Mouse (Mus musculus) left cerebral cortex, adult 8-10 months (tissue): ENCODE measurements around the gene Diaph3. TPM values are rescaled to one million over a fixed set of nuclear protein-coding genes. Genes with fewer than 3 reads are reported as not detected.
A peak's percentile ranks its signal among the peaks of the same experiment; 100 is the strongest.

Experiments used
- DNase-seq, 2 experiments: peaks; one replicate each; pipeline ENCODE4 v3.0.0; 2022; ENCODE audit warnings: low spot score in 2 of 2
- total RNA-seq, 4 experiments: library from RNA; stranded (reverse); gene quantifications; 2 replicates each; pipeline ENCODE4 v1.2.4; 2022

The Diaph3 gene
- total RNA-seq, 4 experiments from 2014 or later: 2.0 to 3.5 (median 2.7) TPM

DNA sequence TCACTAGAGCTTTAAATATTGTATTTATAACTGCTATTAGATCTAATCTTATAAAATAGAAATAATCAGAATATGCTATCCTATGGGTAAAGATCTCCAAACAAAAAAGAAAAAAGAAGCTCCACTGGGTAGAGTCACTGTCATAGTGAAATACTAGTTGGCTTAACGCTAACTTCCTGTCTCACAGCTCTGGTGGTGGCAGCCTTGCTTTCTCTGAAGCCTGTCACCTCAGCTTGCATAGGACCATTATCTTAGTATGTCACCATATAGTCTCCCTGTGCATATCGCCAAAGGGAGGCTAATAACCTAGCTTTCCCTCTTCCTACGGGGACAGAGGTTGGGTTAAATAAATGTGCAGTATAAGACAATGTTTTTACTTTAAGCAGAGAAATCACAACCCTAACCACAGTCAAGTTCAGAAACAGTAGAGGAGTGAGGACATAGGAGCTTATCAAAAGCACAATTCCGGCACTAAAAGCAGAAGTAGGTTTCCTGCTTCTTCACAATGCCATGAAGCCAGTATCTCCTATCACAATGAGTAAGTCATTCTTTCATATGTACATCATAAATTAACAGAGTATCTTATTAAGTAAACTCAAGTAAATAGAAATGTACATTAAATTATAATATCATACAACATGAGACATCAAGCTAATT, 293.8 kb downstream of the Diaph3 start:
- no peak for DNase-seq

DNA sequence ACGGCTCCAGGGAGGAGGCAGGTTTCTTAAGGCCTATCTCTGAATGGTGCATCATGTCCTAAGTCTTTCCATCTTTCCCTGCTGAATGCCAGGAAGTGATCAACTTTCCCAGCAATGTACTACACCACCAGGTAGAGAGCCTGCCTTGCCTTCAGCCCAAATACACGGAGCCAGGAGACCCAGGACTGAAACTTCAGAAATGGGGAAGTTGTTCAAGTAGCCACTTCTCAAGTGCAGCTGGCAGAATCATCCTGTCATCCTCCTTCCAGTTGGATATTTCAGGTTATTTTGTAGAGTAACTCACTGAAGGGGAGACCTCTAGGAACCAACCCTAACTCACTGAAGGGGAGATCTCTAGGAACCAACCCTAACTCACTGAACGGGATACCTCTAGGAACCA, 297.0 kb downstream of the Diaph3 start:
- DNase-seq: no peak

DNA sequence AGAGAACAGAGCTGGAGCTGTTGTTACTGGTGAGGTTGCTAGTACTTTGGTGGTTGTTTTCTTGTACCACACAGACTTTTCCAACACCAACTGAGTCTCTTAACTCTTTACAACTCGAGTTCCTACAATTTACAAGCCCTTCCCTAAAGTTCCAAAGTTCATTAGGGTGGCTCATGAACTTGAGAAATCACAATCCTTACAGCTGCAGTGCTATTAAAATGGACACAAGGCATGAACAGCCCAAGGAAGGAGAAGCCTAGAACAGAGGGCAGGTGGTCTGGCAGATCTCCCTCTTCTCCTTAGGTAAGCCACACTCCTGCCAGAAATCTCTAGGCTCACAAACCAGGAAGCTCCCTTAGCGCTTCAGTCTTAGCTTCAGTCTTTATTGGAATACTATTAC, 303.4 kb downstream of the Diaph3 start:
- DNase-seq: no peak

DNA sequence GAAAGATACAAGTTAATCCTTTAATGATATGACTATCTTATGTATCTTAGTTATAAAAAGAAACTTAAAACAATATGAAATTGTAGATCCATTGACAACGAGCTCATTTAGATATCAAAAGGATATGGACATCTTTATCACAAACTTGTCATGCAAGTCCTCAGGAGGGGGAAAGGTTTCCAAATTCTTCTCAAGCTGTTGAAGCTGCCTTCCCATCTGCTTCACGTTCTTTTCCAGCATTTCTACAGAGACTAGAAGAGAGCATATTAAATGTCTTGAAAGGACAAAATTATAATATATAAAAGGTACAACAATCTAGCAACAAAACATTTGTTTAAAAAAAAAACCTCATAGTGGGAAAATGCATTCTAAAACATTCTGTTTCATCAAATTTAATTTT, 306.2 kb downstream of the Diaph3 start:
- no peak for DNase-seq

DNA sequence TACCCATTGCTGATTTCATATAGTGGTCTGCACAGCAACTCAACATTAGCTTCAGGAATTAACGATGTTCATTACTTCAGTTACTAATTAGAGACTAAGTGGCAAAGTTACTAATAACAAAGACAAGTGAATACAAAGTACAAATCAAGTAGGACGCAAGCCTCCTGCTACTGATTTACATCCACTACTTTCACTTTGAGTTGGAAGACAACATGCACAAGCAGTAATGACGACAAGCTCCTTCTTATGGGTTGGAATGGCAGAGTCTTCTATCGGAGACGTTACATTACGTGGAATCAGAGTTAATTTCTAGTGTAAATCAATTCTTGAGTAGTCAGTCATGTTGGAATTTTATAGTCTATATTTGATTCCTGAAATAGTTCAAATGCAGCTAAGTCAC, 306.8 kb downstream of the Diaph3 start:
- DNase-seq: no peak

DNA sequence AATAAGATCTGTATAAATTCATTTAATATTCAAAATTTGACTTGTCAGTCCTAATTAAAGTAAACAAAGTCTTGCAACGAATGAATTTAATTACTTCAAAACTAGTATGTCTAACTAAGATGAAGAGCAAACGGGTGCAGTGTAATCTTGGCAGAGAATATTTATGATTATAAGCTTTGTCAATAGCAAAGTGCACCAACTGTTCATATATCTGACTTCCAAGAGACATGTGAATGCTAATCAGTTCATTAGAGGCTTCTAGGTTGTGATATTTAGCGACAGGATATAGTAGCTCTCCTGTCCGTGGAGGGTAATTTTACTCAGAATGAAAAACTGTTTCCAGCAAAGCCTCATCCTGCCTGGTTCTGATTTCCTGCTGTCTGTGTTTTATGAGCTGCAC, 308.0 kb downstream of the Diaph3 start:
- no peak for DNase-seq

DNA sequence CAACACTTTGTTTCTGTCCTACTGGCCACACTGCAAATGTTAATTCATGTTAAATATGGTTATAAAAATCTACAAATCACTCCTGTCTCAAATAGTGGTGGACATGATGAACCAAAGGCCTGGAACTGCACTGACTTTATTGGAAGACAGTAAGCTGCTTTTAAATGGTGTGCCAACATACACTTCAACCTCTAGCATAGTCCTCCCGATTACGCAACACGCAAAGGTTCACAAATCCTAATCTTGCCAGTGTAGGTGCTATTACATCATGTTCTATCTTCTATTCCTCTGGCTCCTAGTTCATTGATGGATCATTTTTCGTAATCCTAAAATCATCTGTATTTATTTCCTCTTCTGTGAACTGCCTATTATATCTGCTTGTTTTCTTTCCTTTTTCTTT, 324.8 kb downstream of the Diaph3 start:
- no peak for DNase-seq

DNA sequence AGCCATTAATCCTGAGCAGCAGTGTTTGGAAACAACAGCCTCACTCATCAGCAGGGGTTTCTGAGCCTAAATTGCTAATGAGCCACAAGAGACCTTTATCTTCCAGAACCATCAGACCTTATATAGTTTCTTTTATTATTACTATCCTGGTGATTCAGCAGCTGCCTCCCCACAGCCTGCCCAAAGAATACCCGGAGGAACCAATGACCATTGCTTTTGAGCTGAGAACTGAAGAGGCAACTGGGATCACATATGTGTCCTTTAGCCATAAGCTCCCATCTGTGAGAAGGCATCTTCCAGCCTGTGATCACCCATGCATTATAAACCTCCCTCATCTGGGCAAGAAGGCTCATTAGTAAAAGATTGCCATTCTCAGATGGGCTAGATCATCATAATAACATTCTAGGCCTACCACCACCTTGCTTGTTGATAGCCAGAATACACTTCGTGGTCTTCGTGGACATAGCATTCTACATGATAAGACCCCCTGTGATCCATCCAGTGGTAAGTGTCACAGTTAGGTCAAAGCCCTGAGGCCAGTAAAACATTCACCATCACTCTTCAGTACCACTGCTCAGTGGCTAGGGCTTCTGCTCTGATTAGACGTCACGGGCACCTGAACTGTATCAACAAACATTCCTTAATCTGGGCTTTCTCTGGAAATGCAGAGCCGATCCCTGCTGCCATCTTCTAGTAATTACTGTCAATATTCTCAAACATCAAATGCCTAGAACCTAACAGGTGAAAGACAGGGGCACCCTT, 352.0 kb downstream of the Diaph3 start:
- no peak for DNase-seq

DNA sequence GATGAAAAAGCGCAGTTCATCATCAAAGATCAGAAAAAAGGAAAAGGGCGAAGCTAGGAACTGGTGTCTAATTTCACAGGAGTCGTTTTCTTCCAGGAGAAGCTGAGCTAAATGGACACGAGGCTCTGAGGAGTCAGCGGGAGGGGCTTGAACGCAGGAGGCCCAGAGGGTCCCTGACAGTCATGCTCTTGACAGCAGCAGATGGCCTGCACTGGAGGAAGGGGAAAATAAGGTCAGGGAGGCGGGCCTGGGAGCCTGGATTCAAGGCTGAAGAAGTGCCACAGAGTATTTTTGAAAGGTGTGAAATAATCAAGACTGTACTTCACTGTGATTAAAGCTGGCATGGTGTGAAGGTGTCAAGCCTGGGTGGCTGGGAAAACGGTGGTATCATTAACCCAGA, 354.2 kb downstream of the Diaph3 start:
- no peak for DNase-seq

DNA sequence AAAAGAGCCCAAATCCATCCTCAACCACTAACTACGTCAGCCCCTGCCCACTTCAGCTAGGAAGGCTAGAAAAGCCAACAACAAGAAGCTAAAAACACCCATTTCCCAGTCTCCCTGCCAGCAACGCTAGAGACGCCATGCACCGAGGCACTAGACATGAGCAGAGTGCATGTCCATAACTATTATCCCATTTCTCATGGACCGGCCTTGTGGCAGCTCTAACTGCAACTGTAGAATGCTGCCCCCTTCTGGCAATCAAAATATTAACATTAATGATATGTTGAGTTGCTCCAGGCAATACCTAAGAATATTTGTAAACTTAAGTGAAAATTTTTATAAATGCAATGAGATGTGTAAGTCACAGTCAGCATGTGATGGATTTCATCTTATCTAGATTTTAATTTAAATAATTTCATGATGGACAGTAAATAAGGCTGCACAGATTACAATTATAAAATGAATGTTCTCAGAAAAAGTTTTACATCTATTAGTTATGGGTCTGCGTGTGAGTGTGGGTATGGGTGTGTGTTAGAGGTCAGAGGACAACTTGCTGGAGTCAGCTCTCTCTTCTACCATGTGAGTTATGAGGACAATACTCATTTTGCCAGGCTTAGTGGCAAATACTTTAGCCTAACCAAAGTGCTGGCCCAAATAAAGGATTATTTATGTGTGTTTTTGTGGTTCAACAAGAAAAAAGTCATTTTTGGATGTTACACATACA, 359.3 kb downstream of the Diaph3 start:
- no peak for DNase-seq

DNA sequence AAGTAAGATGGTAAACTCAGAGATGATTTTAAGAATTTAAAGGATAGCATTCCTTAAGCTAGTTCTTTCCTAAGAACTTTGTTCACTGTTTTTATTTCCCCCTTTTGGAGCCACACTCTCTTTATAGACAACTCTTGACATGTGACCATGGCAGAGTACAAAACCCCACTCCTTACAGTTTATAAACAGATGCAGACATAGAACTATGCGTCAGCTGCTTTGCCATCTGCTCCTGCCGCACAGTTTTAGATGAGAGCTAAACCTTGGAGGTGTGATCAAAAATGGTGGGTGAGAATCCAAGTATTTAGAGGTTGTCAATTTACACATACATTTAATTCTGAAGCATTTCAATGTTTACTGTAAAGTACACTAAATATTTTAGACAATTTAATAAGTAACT, 367.7 kb downstream of the Diaph3 start:
- peak in 1 of 2 experiments; percentile 46 for DNase-seq

DNA sequence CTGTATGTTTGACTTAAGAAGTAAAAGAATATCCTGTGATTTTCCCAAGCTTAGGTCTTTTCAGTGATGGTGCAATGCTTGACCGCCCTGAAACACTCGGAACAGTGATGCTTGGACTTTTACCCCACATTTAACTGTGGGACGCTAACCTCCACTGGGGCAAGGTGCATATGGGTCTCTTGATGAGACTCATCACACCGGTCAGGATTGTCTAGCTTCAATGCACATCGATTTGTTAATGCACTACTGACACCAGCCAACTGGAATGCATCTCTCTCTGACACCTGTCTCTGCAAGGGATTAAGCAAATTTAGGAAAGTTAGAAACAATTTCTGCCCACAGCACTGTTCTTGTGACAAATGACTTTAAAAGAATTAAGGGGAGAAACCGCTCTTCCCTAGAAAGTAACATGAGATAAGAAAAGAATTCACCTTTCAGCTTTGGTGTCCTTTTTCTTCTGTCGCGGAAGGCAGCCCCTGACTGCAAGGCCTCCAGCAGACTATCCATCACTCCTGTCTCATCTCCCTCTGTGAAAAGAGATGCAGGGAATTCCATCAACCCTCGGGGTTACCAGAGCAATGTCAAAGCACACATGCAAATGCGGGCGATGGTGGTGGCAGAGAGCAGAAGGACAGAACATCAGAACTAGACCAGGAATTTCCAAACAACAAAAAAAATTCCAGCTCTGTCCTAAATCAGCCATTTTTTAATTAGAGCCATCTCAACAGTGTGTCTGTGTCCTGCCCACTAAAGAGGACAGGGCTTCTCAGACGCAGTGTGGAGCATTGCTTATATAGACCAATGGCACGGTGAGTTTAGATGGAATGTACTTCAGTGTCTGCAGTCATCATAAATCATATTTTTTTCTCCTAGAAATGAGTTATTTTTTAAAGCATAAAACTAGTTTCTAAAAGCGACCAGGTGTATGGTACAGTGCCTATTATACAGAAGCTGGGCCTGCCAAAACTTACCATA, 368.6 kb downstream of the Diaph3 start:
- no peak for DNase-seq

DNA sequence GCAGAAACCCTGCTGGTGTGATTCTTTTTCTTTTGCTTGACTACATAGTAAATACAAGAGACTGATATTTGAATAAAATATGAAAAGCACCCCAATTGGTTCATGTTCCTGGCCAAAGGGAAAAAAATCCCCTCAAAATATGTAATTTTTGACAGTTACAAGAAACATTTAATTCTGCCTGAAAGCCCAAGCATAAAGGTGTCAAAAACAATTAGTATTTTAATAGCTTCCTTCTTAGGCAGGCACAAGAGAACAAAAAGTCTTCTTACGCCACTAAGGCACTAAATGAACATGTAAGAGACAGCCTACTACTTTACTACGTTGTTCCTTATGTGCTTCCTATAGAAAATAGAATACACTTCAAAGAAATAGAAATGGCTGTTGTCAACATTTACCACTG, 376.7 kb downstream of the Diaph3 start:
- DNase-seq: no peak

DNA sequence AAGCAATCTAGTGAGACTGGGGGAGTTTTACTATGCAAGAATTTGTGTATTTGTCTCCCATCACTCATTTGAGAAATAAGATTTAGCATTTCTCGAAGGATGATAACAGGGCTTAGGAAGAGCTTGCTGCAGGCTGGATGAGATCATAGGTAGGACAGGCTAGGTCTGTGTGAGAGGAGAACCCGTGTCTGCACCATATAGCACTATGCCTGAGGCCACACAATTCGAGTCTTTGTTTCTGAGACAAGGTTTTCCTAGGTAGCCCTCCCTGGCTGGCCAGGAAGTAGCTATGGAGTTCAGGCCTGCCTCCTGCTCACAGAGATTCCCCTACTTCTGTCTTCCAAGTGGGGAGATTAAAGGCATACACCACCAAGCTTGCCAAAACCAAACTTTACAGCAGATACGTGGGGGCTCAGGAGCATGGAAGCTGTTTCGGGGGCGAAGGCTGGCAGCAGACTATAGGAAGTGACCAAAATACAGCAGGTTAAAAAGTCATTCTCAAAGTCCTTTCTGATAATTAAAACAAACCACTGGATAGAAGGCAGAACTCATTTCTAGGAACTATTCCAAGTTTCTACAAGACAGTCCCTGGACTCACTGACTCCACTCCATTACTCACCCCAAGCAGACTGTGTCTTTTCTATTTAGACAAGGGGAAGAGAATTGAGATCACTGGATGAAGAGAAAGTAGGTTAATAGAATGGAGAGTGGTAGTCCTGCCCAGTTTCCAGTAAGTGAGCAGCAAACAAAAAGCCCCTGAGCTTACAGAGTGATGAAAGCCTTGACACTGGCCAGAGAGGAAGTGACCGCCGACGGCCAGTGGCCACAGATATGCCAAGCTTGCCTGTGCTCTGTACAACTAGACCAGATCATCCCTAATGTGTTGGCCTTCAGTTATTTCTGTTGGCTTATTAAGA, 383.2 kb downstream of the Diaph3 start:
- no peak for DNase-seq

DNA sequence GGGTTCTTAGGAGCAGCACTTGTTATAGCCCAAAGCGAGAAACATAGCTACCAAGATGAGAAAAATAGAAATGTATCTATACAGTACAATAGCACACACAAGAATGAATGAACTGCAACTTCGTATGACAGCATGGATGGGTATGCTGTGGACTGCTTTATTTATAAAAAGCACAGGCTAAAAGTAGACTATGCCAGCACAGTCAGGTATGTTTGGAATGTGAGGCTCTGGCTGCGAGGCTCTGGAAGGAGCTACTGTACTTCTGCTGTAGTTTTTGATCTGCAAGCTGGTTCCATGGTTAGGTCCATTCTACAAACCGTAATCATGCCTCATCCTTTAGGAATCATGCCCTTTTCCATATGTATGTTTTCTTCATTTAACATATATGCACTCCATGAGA, 383.9 kb downstream of the Diaph3 start:
- DNase-seq: no peak

DNA sequence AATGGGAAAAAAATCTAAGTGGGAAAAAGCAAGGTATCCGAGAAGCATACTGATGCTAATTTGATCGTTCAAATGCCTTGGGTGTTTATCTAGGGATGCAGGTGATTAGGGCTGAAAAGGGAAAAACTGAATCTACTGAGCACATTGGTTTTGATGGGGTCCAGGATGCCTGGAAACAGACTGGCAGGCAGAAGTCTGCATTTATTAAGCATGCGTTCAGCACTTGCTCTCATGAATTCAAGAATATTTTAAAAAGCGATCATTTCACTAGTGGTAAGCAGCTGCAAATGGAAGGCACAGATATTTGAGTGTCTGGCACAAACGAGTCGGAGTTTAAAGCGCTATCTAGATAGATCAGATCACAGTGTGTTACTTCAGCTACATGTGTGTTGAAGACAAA, 390.7 kb downstream of the Diaph3 start:
- no peak for DNase-seq

DNA sequence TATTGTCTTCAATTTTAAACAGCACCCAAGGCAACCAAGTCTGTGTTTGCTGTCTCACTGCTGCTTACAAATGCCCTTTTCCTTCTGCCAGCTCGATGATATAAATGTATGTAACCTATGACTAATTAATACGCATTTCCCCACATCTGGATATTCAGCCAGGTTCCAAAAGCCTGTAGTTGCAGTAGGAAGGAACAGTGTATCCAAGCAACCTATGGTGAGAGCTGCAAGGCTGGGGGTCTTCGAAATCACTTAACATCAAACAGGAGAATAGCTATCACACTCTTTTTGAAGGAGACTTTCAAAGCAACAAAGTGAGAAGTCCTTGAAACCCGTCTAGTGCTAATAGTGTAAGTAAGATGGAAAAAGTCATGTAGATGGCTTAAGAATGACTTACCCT, 391.6 kb downstream of the Diaph3 start:
- DNase-seq: no peak

DNA sequence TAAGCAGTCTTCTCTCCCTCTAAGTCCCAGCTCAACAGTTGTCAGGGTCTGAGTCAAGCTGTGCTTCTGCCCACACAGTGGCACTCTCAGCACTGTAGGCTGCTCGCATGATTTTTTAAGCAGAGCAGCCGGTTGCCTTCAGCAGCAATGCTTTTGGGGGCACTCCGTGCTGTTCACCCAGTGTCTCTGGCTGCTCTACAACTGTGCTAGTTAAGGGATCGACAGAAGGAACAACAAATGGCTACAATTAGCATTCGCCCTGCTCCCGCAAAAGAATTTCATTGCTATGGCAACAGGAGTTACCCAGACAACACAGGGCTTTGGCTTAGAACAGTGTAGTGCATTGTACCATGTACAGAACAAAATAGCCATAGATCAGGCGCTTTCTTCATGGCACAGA, 392.2 kb downstream of the Diaph3 start:
- peak; percentile 58 to 94 for DNase-seq

DNA sequence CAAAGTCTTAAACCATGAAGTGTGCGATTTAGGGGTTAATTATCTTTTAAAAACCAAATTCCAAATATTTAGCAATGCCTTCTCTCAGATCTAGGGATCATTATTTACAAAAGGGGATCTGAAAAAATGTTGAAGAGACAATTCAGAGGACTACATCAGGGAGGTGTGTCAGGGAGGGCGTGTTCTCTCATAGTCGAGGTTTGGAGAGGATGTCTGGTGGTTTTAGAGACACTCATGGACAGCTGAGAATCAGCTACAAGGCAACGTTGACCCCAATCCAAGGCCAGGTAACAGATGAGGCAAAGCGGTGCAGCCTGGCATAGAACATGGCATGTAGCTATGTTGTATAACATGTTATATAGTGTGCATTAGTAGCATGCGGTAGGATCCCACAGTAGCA, 396.5 kb downstream of the Diaph3 start:
- DNase-seq: no peak

DNA sequence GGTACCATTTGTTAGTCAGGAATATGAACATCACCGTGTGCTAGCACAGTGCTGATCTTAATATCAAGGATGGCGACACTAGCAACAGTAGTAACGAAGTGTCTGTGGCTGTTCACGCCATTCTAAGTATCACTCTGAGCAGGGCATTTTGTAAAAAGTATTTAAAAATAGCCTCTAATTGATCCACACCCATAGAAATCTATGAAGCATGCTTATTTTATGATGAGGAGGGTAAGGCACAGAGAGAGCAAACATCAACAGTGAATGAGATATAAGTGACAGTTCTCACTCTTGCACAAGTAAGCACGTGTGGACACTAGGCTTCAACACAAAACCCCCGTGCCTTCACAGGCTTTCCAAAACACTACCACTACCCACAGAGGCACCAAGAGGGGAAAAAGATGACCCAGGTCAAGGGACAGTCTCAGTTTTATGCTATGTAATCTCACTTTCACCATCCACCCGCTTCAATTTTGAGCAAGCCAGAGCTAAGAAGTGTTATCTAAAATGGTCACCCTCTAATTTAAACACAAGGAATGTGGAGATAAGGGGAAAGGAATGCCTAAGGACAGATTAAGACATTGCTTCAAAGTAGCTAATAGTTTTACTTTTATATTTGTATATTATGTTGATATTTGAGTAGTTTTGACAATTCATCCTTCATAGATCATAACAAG, 399.0 kb downstream of the Diaph3 start:
- no peak for DNase-seq
